Mouse (Mus musculus) monocyte, adult 2 months (primary cell): ENCODE measurements at regions not wholly inside any gene's neighbourhood (a gene's known extent, or its start where the extent isn't known, plus 50 kb on each side); places are given as distances from the start of the nearest gene placed in this dataset.

Source experiments
- DNase-seq, 2 experiments: peaks; one replicate each; pipeline ENCODE4 v3.0.0; 2022; ENCODE audit warnings: low spot score in 2 of 2, low read depth in 1 of 2

- DNase-seq: no peak
Observed at GRCm38 (mm10) chr8:11977121-11977520, 136.8 kb downstream of the Tex29 start.

DNA sequence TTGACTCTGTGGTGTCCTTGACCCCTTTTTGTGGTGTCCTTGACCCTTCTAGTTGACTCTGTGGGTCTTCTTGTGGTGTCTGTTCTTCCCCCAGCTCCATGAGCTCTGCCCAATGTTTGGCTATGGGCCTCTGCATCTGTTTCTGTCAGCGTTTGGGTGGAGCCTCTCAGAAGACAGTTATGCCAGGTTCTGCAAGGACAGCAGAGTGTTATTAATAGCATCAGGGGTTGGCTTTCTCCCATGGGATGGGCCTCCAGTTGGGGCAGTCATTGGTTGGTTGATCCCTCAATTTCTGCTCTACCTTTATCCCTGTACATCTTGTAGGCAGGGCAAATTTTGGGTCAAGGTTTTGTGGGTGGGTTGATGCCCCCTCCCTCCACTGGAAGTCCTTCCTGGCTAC, 138.8 kb downstream of the Tex29 start:
- no peak for DNase-seq

GRCm38 (mm10) chr8:11981458-11981857, 141.2 kb downstream of the Tex29 start:
- no peak for DNase-seq

DNA sequence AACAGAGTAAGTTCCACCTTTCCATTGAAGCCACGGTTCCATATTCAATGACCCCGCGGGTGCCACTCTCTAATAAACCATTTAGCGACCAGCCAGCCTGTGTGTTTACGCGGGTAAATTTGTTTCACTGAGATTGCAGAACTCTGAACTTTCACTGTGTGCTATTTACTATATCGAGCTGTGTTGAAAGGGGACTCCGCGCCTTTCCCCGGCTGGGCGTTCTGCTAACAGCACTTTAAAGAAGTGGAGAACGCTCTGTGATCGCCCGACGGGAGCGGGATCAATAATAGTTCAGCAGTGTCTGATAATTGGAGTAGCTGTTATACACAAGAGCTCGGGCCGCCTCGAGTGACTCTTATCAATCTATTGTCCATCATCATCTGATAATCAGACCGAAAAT, 149.8 kb downstream of the Tex29 start:
- DNase-seq: no peak

DNA sequence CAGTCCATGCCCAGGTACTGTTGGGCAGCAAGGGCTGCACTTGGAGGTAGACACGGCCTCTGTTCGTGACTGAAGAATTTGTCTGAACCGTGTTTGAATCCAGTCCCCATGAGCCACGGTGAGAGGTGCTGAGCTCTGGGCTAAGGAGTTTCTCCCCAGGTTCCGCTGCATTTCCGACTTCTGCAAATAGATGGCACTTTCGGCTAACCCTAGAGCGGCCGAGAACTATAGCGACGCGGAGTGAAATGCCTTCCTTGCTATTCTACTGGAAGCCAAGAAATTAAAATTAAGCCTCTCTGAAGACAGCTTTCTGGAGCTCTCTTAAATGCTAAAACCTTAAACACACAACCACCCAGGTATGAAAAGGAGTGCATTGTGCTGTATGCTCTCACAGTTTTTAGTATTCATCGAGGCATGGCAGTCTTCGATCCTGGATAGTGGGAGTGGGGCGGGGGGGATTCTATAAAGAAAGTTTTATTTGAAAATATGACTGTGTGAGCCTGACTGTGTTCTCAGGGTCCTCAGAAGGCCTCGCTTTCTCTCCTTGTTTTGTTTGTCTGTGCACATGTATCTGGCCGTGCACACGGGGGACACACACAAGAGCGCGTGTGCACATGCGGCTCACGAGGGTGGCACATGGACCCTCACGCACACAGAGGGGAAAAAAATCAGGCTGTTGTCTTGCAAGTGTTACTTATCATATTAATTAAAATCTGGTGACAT, 159.6 kb downstream of the Tex29 start:
- DNase-seq: no peak

GRCm38 (mm10) chr8:12000459-12000789, 160.2 kb downstream of the Tex29 start:
- DNase-seq: no peak

DNA sequence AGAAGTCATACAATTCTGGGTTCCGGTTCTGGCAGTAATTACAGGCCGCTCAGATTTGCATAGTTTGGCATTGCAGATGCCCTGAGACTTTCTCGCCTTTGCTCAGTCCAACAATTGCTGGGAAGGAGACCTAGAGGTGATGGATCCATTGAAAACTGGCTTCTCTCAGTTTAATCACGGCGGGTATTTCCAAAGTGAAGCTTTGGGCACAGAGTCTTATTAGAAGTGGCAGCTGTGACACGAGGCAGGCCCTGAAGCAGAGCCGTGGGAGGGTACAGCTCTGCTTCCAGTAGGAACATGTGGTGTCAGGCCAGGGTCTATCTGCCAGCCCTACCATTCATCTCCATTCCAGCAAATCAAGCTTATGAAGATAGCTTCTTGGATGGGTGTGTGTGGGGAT, 164.0 kb downstream of the Tex29 start:
- no peak for DNase-seq

- no peak for DNase-seq
Observed at GRCm38 (mm10) chr8:12012769-12013168, 172.5 kb downstream of the Tex29 start.

DNA sequence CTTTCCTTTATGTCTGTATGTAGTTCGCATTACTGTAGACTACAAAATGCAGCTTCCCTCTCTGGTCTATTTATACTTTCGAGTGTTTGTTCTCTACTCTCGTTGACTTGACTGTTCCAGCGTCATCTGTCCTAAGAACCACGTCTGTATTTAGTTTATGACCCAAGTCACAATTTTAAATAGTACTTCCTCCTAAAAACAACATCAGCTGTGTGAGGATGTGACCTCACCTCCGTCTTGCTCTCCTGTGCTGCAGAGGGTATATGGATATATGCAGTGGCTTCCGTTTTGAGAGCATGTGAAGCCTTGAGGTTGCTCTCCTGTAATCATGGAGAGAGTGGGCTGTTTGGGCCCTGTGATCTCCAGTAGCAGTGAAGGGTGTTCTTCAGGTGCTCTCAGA, 177.5 kb downstream of the Tex29 start:
- DNase-seq: no peak

GRCm38 (mm10) chr8:12019272-12019671, 179.0 kb downstream of the Tex29 start:
- DNase-seq: no peak

DNA sequence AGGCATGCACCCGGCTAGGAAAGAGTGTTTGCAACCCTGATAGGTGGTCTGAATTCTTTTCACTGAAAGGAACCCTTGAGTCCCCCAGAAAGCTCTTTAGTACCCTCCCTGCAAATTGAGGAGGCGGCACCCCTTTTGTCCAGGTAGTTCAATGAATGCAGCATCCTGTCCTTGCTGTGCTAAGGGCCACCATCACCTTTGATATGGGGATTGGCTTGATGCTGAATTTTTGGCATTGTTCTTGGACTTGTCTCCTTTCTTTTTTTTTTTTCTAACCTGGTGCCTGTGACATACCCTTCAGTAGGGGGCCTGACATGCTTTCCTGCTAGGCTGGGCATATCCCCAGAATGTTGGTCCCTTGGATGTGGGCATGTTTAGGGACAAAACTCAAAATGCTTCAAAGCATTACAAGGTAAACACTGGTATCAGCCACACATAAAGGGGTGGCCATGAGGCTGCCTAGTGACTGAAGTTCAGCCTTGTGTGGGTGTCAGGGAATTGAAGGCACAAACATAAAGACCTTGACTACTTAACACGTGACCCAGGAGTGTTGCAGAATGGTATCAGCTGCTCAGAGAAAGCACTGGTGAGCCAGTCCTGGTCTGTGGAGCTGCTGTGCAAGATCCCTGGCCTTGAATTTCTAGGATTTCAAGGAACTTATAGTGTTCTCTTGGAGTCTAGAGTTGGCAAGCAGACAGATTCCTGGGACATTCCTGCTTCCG, 183.6 kb downstream of the Tex29 start:
- DNase-seq: no peak

- no peak for DNase-seq
Observed at GRCm38 (mm10) chr8:12030363-12031116, 190.3 kb downstream of the Tex29 start.

DNA sequence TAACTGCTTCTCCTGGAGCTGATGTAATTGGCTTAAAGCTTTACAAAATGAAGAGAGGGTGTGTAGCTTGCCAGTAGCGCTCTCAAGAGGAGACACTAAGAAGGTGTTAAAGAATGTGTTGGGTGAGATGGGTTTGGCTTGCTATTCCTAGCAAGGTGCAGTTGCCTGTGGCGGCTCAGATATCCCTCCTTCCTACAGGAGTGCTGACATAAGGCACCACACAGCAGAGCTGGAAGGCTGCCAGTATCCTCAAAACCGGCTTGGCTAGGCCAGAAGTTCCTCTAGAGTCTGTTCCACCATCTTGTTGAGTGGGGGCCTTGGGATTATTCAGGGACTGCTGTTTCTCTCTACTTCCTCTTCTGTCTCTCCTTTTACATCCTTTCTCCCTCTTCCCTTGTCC, 191.5 kb downstream of the Tex29 start:
- no peak for DNase-seq

GRCm38 (mm10) chr8:12032386-12032785, 192.1 kb downstream of the Tex29 start:
- DNase-seq: no peak

GRCm38 (mm10) chr8:12036349-12036748, 196.1 kb downstream of the Tex29 start:
- no peak for DNase-seq

- DNase-seq: no peak
Observed at GRCm38 (mm10) chr8:12040924-12041323, 200.7 kb downstream of the Tex29 start.

- no peak for DNase-seq
Observed at GRCm38 (mm10) chr8:12041662-12042061, 201.4 kb downstream of the Tex29 start.

DNA sequence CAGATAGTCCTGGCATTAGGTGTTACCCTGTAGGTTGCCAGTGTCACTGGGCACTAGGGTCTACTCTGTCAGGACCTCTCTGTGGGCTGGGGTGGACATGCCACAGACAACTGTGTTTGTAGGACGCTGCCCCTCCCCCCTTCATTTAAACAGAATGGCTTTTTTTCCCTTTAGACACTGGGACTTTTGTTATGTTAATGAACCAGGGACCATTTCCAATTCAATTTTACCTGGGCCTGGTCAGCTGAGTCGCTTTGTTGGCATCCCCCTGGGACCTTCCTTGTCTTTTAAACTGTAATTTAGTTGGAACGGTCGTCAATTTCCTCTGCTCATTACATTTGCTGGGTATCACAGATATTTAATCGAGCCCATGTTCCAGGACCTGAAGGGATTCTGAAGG, 210.6 kb downstream of the Tex29 start:
- DNase-seq: no peak

DNA sequence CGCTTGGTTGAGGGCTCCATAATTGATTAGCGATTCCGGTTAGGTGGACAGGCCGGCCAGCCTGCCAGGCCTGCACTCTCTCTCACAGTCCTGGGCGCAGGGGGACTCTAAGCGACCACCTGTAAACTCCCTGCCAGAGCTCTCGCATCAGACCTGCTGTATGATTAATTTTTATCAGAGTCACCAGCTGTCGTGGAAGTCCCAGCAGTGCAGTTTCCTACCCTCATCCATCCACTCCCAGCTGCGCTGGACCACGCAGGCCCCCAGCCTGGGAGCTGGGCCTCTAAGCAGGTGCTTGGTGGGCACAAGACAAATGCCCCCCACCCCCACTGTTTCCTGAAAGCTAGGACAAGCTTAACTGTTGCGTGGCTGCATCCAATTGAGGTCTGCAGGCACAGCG, 211.1 kb downstream of the Tex29 start:
- DNase-seq: no peak

GRCm38 (mm10) chr8:12055931-12056330, 215.7 kb downstream of the Tex29 start:
- no peak for DNase-seq

- DNase-seq: no peak
Observed at GRCm38 (mm10) chr8:12061237-12061636, 217.4 kb upstream of the A230072I06Rik start.

DNA sequence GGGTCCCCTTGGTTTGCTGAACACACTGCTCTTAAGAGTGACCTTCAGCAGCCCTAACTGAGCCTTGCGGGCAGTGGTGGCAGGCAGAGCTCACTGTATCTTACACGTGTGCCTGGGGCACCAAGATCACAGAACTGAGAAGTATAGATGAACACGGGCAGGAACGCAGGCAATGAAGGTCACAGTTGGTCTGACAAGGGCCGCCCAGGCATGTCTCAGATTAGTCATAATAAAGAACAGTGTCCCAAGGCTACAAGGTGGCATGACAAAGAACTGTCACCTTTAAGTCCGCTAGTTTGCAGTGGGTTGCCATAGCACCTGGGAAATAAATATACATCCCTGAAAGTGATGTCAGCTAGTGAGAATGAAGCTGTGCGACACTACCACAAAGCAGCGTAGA, 215.9 kb upstream of the A230072I06Rik start:
- no peak for DNase-seq
